Comparison of ENCODE assay signal across 24 mouse cellular contexts in genomic region chr13:14517478-14517877, GRCm38 (mm10). TPM values are rescaled to one million over a fixed set of nuclear protein-coding genes. Genes with fewer than 3 reads are reported as not detected.
DNase-seq lines count a peak whose midpoint lies in the region; ATAC-seq lines count a peak whose summit lies in the region.
"Had no signal": no experiment of that assay in that cellular context is flagged by ENCODE, and none has a peak within 500 bp of the region (broad histone marks: within the 10 kb centered on the region; RNA-seq: fewer than 3 reads in every experiment).

No protein-coding gene starts in this region.

- H3K36me3 ChIP-seq in forebrain, embryonic 13.5 days (ENCODE audit: poor library complexity, severe bottlenecking) = no peaks in the 10 kb centered on the region
- H3K36me3 ChIP-seq in forebrain, embryonic 10.5 days (replicated peaks) = no peaks in the 10 kb centered on the region
- no peaks in the 10 kb centered on the region for H3K36me3 ChIP-seq in forebrain, embryonic 16.5 days (ENCODE audit: control insufficient read depth, insufficient read depth)
- H3K36me3 ChIP-seq in midbrain, embryonic 14.5 days (ENCODE audit: control insufficient read depth, insufficient read depth, low read length) = no peaks in the 10 kb centered on the region
- H3K36me3 ChIP-seq: embryonic facial prominence, embryonic 13.5 days; heart, embryonic 10.5 days; hindbrain, embryonic 12.5 days had no signal

- peak; percentile 33; the same call in 1 of the 2 replicates for ATAC-seq in forebrain, embryonic 13.5 days
- ATAC-seq in forebrain, embryonic 16.5 days = peak; percentile 51
- no peak for ATAC-seq in midbrain, embryonic 14.5 days (ENCODE audit: low FRiP score, low TSS enrichment)
- ATAC-seq: CD4-positive, CD25-positive, alpha-beta regulatory T cell, adult 4 months; hindbrain, embryonic 16.5 days; inflammation-experienced regulatory T-cells, adult 6 months had no signal

- H3K9ac ChIP-seq in forebrain, embryonic 13.5 days = no peak overlapping the region
- H3K9ac ChIP-seq in forebrain, embryonic 16.5 days (replicated peaks; ENCODE audit: low read depth, low read length) = no peak overlapping the region
- H3K9ac ChIP-seq in midbrain, embryonic 14.5 days (replicated peaks; ENCODE audit: low read length) = no peak overlapping the region
- H3K9ac ChIP-seq: embryonic facial prominence, embryonic 13.5 days; hindbrain, embryonic 12.5 days had no signal

- H3K4me2 ChIP-seq in forebrain, embryonic 13.5 days = no peak overlapping the region
- H3K4me2 ChIP-seq in forebrain, embryonic 16.5 days (ENCODE audit: low read length) = no peak overlapping the region
- H3K4me2 ChIP-seq in midbrain, embryonic 14.5 days (ENCODE audit: low read length) = no peak overlapping the region
- H3K4me2 ChIP-seq: embryonic facial prominence, embryonic 13.5 days; hindbrain, embryonic 12.5 days had no signal

- DNase-seq in forebrain, embryonic 10.5 days (ENCODE audit: extremely low spot score, low spot score) = no peak
- DNase-seq in frontal cortex, adult 2 months (ENCODE audit: extremely low spot score in 1 of 2, low spot score in 1 of 2) = peak; percentile 41 to 42
- DNase-seq in frontal cortex, postnatal 25 days (ENCODE audit: low spot score in 2 of 2) = no peak
- peak; percentile 78 for DNase-seq in layer of hippocampus, adult 9-11 months
- DNase-seq in layer of hippocampus, adult 9-10 months (ENCODE audit: low spot score) = no peak
- no peak for DNase-seq in midbrain, embryonic 14.5 days
- DNase-seq: adrenal gland, adult 8-10 months; adrenal gland, postnatal 36 days; B cell, adult 2 months; cerebellum, adult 18-20 months; cerebellum, adult 9-11 months; cerebellum, postnatal 36 days; gastrocnemius, postnatal 10 days; heart, adult 18-20 months; heart, postnatal 10 days; heart, postnatal 4 days had no signal

- H3K4me1 ChIP-seq in forebrain, embryonic 13.5 days = peaks cover 13% of the 10 kb centered on the region; the same call in 1 of the 2 replicates
- peaks cover 13% of the 10 kb centered on the region for H3K4me1 ChIP-seq in forebrain, embryonic 10.5 days
- H3K4me1 ChIP-seq in forebrain, embryonic 16.5 days (replicated peaks; ENCODE audit: control insufficient read depth, insufficient read depth, low read length) = peaks cover 9% of the 10 kb centered on the region; the same call in 1 of the 2 replicates
- H3K4me1 ChIP-seq in midbrain, embryonic 14.5 days (ENCODE audit: control insufficient read depth, insufficient read depth, low read length) = peaks cover 15% of the 10 kb centered on the region

- no peak overlapping the region for H3K27ac ChIP-seq in forebrain, embryonic 13.5 days
- no peak overlapping the region for H3K27ac ChIP-seq in forebrain, embryonic 10.5 days
- peak overlapping the region; percentile 59 for H3K27ac ChIP-seq in forebrain, embryonic 16.5 days (ENCODE audit: low read length)
- H3K27ac ChIP-seq in midbrain, embryonic 14.5 days (replicated peaks; ENCODE audit: low read depth, low read length) = no peak overlapping the region
- H3K27ac ChIP-seq: embryonic facial prominence, embryonic 13.5 days; heart, embryonic 10.5 days; hindbrain, embryonic 12.5 days had no signal

- H3K4me3 ChIP-seq in forebrain, embryonic 13.5 days = no peak overlapping the region
- H3K4me3 ChIP-seq in forebrain, embryonic 10.5 days = no peak overlapping the region
- H3K4me3 ChIP-seq in forebrain, embryonic 16.5 days (replicated peaks; ENCODE audit: low read length) = no peak overlapping the region
- no peak overlapping the region for H3K4me3 ChIP-seq in midbrain, embryonic 14.5 days (replicated peaks; ENCODE audit: low read depth, low read length)
- H3K4me3 ChIP-seq: embryonic facial prominence, embryonic 13.5 days; heart, embryonic 10.5 days; hindbrain, embryonic 12.5 days had no signal

- 80% methylated on average over 3 of the region's 3 CpGs for WGBS in forebrain, embryonic 13.5 days
- 84% methylated on average over 3 of the region's 3 CpGs for WGBS in forebrain, embryonic 10.5 days
- WGBS in forebrain, embryonic 16.5 days = 50% methylated on average over 3 of the region's 3 CpGs
- WGBS in midbrain, embryonic 14.5 days = 89% methylated on average over 3 of the region's 3 CpGs

- no peaks in the 10 kb centered on the region for H3K9me3 ChIP-seq in forebrain, embryonic 13.5 days (replicated peaks)
- no peaks in the 10 kb centered on the region for H3K9me3 ChIP-seq in forebrain, embryonic 10.5 days
- no peaks in the 10 kb centered on the region for H3K9me3 ChIP-seq in forebrain, embryonic 16.5 days (ENCODE audit: control insufficient read depth, low read length)
- H3K9me3 ChIP-seq in midbrain, embryonic 14.5 days (ENCODE audit: control insufficient read depth, low read length) = no peaks in the 10 kb centered on the region
- H3K9me3 ChIP-seq: embryonic facial prominence, embryonic 13.5 days; heart, embryonic 10.5 days; hindbrain, embryonic 12.5 days had no signal

- H3K27me3 ChIP-seq in forebrain, embryonic 13.5 days = no peaks in the 10 kb centered on the region
- H3K27me3 ChIP-seq in forebrain, embryonic 10.5 days (ENCODE audit: poor library complexity, severe bottlenecking) = peaks cover 20% of the 10 kb centered on the region
- H3K27me3 ChIP-seq in forebrain, embryonic 16.5 days (replicated peaks; ENCODE audit: control insufficient read depth, insufficient read depth, low read length) = no peaks in the 10 kb centered on the region
- H3K27me3 ChIP-seq in midbrain, embryonic 14.5 days (ENCODE audit: control insufficient read depth, insufficient read depth, low read length) = no peaks in the 10 kb centered on the region
- H3K27me3 ChIP-seq: hindbrain, embryonic 12.5 days had no signal

RNA-seq across cellular contexts. Expression of gene Hecw1, which starts 5.5 kb away (rescaled TPM):
- 23.8 and 24.9 TPM in 2 replicates for polyA plus RNA-seq in forebrain, embryonic 13.5 days (2015; fragmentation: Nextera tagmentation; extraction: Ambion mirVana)
- 1.3 and 1.5 TPM in 2 replicates for polyA plus RNA-seq in forebrain, embryonic 10.5 days (2016; fragmentation: Nextera tagmentation; extraction: Ambion mirVana)
- polyA plus RNA-seq in frontal cortex, adult 2 months (2012; rRNA removed) = 19.6 and 21.3 TPM in 2 replicates
- 48.0 and 54.2 TPM in 2 replicates for polyA plus RNA-seq in forebrain, embryonic 16.5 days (2015; fragmentation: Nextera tagmentation; extraction: Ambion mirVana)
- 41.5 and 43.0 TPM in 2 replicates for polyA plus RNA-seq in midbrain, embryonic 14.5 days (2014; fragmentation: Nextera tagmentation; extraction: Ambion mirVana)

Comparison
In these comparisons a context has a peak if more than half of its experiments do, and no peak if none do; other contexts are left out.
1. DNase-seq: peak in frontal cortex, adult 2 months (2 of 2) and layer of hippocampus, adult 9-11 months (single experiment); none in forebrain, embryonic 10.5 days (single experiment), frontal cortex, postnatal 25 days (0 of 2), layer of hippocampus, adult 9-10 months (single experiment) and midbrain, embryonic 14.5 days (single experiment).